In the genomic region with DNA sequence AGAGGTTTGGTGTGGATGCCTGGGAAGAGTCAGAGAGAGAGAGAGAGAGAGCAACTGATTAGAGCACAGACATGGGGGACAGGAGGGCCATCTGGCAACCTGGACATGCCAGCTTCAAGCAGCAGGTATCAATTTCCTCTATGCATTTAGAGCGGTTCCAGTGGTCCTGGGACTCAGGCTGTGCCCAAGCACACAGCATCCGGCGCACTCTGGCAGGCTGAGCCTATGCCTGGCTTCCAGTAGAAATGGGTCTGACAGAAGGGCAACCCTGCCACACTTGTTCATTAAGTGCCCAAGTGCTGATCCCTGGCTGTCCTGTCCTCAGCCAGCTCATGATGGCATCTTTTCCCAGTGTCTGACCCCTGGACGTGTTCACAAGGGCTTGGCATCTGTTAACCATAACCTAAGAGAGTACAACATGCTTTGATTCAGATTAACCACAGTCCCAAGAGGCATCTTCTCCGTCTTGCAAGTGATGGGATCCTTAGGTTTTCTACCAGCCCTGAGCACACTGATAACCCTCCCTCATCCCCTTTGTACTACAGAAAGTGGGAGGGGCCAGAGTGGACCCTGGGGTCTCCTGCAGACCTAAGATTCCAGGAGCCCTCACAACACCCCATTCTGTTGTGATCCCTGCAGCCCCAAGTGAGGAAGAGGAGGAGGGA, we compare ENCODE assay signal across 24 mouse cellular contexts. TPM values are rescaled to one million over a fixed set of nuclear protein-coding genes. Genes with fewer than 3 reads are reported as not detected.
DNase-seq lines count a peak whose midpoint lies in the region; ATAC-seq and TF ChIP-seq lines count a peak whose summit lies in the region.
"Had no signal": no experiment of that assay in that cellular context is flagged by ENCODE, and none has a peak within 500 bp of the region (broad histone marks: within the 10 kb centered on the region; RNA-seq: fewer than 3 reads in every experiment).

No protein-coding gene starts in this region.

- H3K4me3 ChIP-seq in intestine, embryonic 14.5 days (ENCODE audit: low read depth, low read length), result no peak overlapping the region
- no peak overlapping the region for H3K4me3 ChIP-seq in intestine, embryonic 15.5 days (replicated peaks)
- no peak overlapping the region for H3K4me3 ChIP-seq in midbrain, postnatal 0 days (ENCODE audit: low read depth, low read length)
- H3K4me3 ChIP-seq in midbrain, embryonic 14.5 days (replicated peaks; ENCODE audit: low read depth, low read length), result no peak overlapping the region
- H3K4me3 ChIP-seq: embryonic facial prominence, embryonic 13.5 days; forebrain, embryonic 12.5 days; heart, adult 2 months; heart, embryonic 13.5 days; hindbrain, embryonic 12.5 days had no signal

- no peak for TF ChIP-seq CTCF in midbrain, postnatal 0 days (IDR thresholded peaks at IDR 0.05)

- H3K4me1 ChIP-seq in intestine, embryonic 14.5 days (replicated peaks; ENCODE audit: control insufficient read depth, insufficient read depth, low read length), result no peaks in the 10 kb centered on the region
- H3K4me1 ChIP-seq in intestine, embryonic 15.5 days (replicated peaks), result no peaks in the 10 kb centered on the region
- H3K4me1 ChIP-seq in midbrain, postnatal 0 days (ENCODE audit: insufficient read depth, low read length), result 0 out of 2 replicates have a peak, but pooled peaks cover 4% of the 10 kb centered on the region
- peaks cover 16% of the 10 kb centered on the region for H3K4me1 ChIP-seq in midbrain, embryonic 14.5 days (ENCODE audit: control insufficient read depth, insufficient read depth, low read length)

- H3K27ac ChIP-seq in intestine, embryonic 14.5 days (ENCODE audit: low read depth), result no peak overlapping the region
- no peak overlapping the region for H3K27ac ChIP-seq in intestine, embryonic 15.5 days
- H3K27ac ChIP-seq in midbrain, postnatal 0 days (ENCODE audit: low read depth, low read length), result no peak overlapping the region
- no peak overlapping the region for H3K27ac ChIP-seq in midbrain, embryonic 14.5 days (replicated peaks; ENCODE audit: low read depth, low read length)
- H3K27ac ChIP-seq: embryonic facial prominence, embryonic 13.5 days; forebrain, embryonic 12.5 days; heart, adult 2 months; heart, embryonic 13.5 days; hindbrain, embryonic 12.5 days had no signal

- H3K36me3 ChIP-seq in intestine, embryonic 14.5 days (ENCODE audit: control insufficient read depth, insufficient read depth, low read length), result no peaks in the 10 kb centered on the region
- H3K36me3 ChIP-seq in intestine, embryonic 15.5 days, result no peaks in the 10 kb centered on the region
- no peaks in the 10 kb centered on the region for H3K36me3 ChIP-seq in midbrain, postnatal 0 days (ENCODE audit: insufficient read depth, low read length)
- H3K36me3 ChIP-seq in midbrain, embryonic 14.5 days (ENCODE audit: control insufficient read depth, insufficient read depth, low read length), result no peaks in the 10 kb centered on the region
- H3K36me3 ChIP-seq: embryonic facial prominence, embryonic 13.5 days; forebrain, embryonic 12.5 days; G1E; heart, embryonic 13.5 days; hindbrain, embryonic 12.5 days had no signal

- DNase-seq in cerebellum, postnatal 4 days (ENCODE audit: low spot score in 2 of 2), result no peak
- peak; percentile 48 to 49 for DNase-seq in cerebellum, postnatal 14 days
- no peak for DNase-seq in cerebellum, postnatal 36 days
- peak; percentile 35 for DNase-seq in intestine, embryonic 14.5 days (ENCODE audit: low spot score)
- DNase-seq in midbrain, postnatal 0 days (ENCODE audit: low spot score), result peak; percentile 32
- no peak for DNase-seq in midbrain, embryonic 14.5 days
- DNase-seq: adrenal gland, adult 8-10 months; adrenal gland, postnatal 36 days; B cell, adult 2 months; cerebellum, adult 9-10 months; gastrocnemius, postnatal 10 days; heart, adult 2 months; heart, postnatal 4 days had no signal

- no peak overlapping the region for H3K9ac ChIP-seq in intestine, embryonic 14.5 days (ENCODE audit: low read length)
- H3K9ac ChIP-seq in intestine, embryonic 15.5 days, result no peak overlapping the region
- no peak overlapping the region for H3K9ac ChIP-seq in midbrain, postnatal 0 days (replicated peaks; ENCODE audit: low read length, poor library complexity, severe bottlenecking)
- no peak overlapping the region for H3K9ac ChIP-seq in midbrain, embryonic 14.5 days (replicated peaks; ENCODE audit: low read length)
- H3K9ac ChIP-seq: embryonic facial prominence, embryonic 13.5 days; forebrain, embryonic 12.5 days; heart, embryonic 13.5 days; hindbrain, embryonic 12.5 days had no signal

- no peaks in the 10 kb centered on the region for H3K27me3 ChIP-seq in intestine, embryonic 14.5 days (replicated peaks; ENCODE audit: control insufficient read depth, insufficient read depth, low read length)
- H3K27me3 ChIP-seq in intestine, embryonic 15.5 days (replicated peaks), result no peaks in the 10 kb centered on the region
- H3K27me3 ChIP-seq in midbrain, postnatal 0 days (ENCODE audit: insufficient read depth, low read length), result no peaks in the 10 kb centered on the region
- H3K27me3 ChIP-seq in midbrain, embryonic 14.5 days (ENCODE audit: control insufficient read depth, insufficient read depth, low read length), result no peaks in the 10 kb centered on the region
- H3K27me3 ChIP-seq: embryonic facial prominence, embryonic 13.5 days; forebrain, embryonic 12.5 days; hindbrain, embryonic 12.5 days had no signal

- peak; percentile 13; the same call in 1 of the 2 replicates for ATAC-seq in cerebellum, adult (ENCODE audit: insufficient number of reproducible peaks, low FRiP score, low TSS enrichment)
- ATAC-seq in intestine, embryonic 14.5 days (replicated peaks; ENCODE audit: low FRiP score, low TSS enrichment, low read depth), result no peak
- no peak for ATAC-seq in intestine, embryonic 15.5 days
- no peak for ATAC-seq in midbrain, postnatal 0 days (ENCODE audit: low FRiP score)
- ATAC-seq in midbrain, embryonic 14.5 days (ENCODE audit: low FRiP score, low TSS enrichment), result no peak
- ATAC-seq: CD4-positive, CD25-positive, alpha-beta regulatory T cell, adult 4 months; forebrain, embryonic 16.5 days; intestine, postnatal 0 days had no signal

- no peaks in the 10 kb centered on the region for H3K9me3 ChIP-seq in intestine, embryonic 14.5 days (ENCODE audit: control insufficient read depth, low read length)
- no peaks in the 10 kb centered on the region for H3K9me3 ChIP-seq in intestine, embryonic 15.5 days
- no peaks in the 10 kb centered on the region for H3K9me3 ChIP-seq in midbrain, postnatal 0 days (ENCODE audit: low read length)
- H3K9me3 ChIP-seq in midbrain, embryonic 14.5 days (ENCODE audit: control insufficient read depth, low read length), result no peaks in the 10 kb centered on the region
- H3K9me3 ChIP-seq: embryonic facial prominence, embryonic 13.5 days; forebrain, embryonic 12.5 days; heart, embryonic 13.5 days; hindbrain, embryonic 12.5 days had no signal

- H3K4me2 ChIP-seq in intestine, embryonic 14.5 days (ENCODE audit: low read length), result no peak overlapping the region
- H3K4me2 ChIP-seq in intestine, embryonic 15.5 days (replicated peaks), result no peak overlapping the region
- no peak overlapping the region for H3K4me2 ChIP-seq in midbrain, postnatal 0 days (ENCODE audit: low read depth, low read length, poor library complexity, severe bottlenecking)
- no peak overlapping the region for H3K4me2 ChIP-seq in midbrain, embryonic 14.5 days (ENCODE audit: low read length)
- H3K4me2 ChIP-seq: embryonic facial prominence, embryonic 13.5 days; forebrain, embryonic 12.5 days; heart, embryonic 13.5 days; hindbrain, embryonic 12.5 days had no signal

- 73% methylated on average over 5 of the region's 5 CpGs for WGBS in intestine, embryonic 14.5 days
- 87% methylated on average over 5 of the region's 5 CpGs for WGBS in intestine, embryonic 15.5 days
- 85% methylated on average over 5 of the region's 5 CpGs for WGBS in midbrain, postnatal 0 days
- 85% methylated on average over 5 of the region's 5 CpGs for WGBS in midbrain, embryonic 14.5 days

RNA-seq across cellular contexts. Expression of a gene that starts 3.1 kb away (rescaled TPM):
- not detected in 2 replicates for polyA plus RNA-seq in intestine, embryonic 14.5 days (2014; fragmentation: Nextera tagmentation; extraction: Ambion mirVana)
- polyA plus RNA-seq in intestine, embryonic 15.5 days (2015; fragmentation: Nextera tagmentation; extraction: Ambion mirVana), result 0.04 and 0.30 TPM in 2 replicates
- total RNA-seq in midbrain, postnatal 0 days (2014; rRNA removed), result 0.77 and 5.1 TPM in 2 replicates
- polyA plus RNA-seq in midbrain, postnatal 0 days (2015; fragmentation: Nextera tagmentation; extraction: Ambion mirVana), result 0.74 and 0.90 TPM in 2 replicates
- polyA plus RNA-seq in midbrain, embryonic 14.5 days (2014; fragmentation: Nextera tagmentation; extraction: Ambion mirVana), result 0.30 and 0.58 TPM in 2 replicates
- total RNA-seq: adrenal gland, postnatal 36 days; heart, adult 2 months; heart, postnatal 4 days had no signal
- polyA plus RNA-seq: embryonic facial prominence, embryonic 13.5 days; forebrain, embryonic 12.5 days; G1E; heart, embryonic 13.5 days; heart, postnatal 0 days had no signal

RNA-seq across cellular contexts. Expression of a gene that starts 43.3 kb away (rescaled TPM):
- polyA plus RNA-seq in intestine, embryonic 14.5 days (2014; fragmentation: Nextera tagmentation; extraction: Ambion mirVana), result 4.5 and 6.5 TPM in 2 replicates
- 3.0 and 3.3 TPM in 2 replicates for polyA plus RNA-seq in intestine, embryonic 15.5 days (2015; fragmentation: Nextera tagmentation; extraction: Ambion mirVana)
- total RNA-seq in midbrain, postnatal 0 days (2014; rRNA removed), result 33.9 and 44.3 TPM in 2 replicates
- 3.2 and 4.9 TPM in 2 replicates for polyA plus RNA-seq in midbrain, postnatal 0 days (2015; fragmentation: Nextera tagmentation; extraction: Ambion mirVana)
- polyA plus RNA-seq in midbrain, embryonic 14.5 days (2014; fragmentation: Nextera tagmentation; extraction: Ambion mirVana), result 7.1 and 9.6 TPM in 2 replicates
- polyA plus RNA-seq: G1E had no signal

Comparison
In these comparisons a context has a peak if more than half of its experiments do, and no peak if none do; other contexts are left out.
1. DNase-seq: peak in cerebellum, postnatal 14 days (2 of 2), intestine, embryonic 14.5 days (single experiment) and midbrain, postnatal 0 days (single experiment); none in cerebellum, postnatal 4 days (0 of 2), cerebellum, postnatal 36 days (0 of 2) and midbrain, embryonic 14.5 days (single experiment).